Mouse (Mus musculus): ENCODE results near the gene Gm9817.
"Not testable (repeated sequence)": the region's sequence is repeated elsewhere in the genome, so short reads cannot be mapped to it uniquely, and the experiment has no call there.

The Gm9817 gene

GRCm38 (mm10) chr13:45078392-45078791 is at the start of gene Gm9817:
Gene Gm9817 (plus strand): TSS chr13:45078692.
- not testable (repeated sequence) for DNase-seq (ENCODE audit: low read depth, low spot score)

GRCm38 (mm10) chr13:45029791-45030190 is 48.7 kb upstream of the Gm9817 start:
- DNase-seq (ENCODE audit: low read depth, low spot score), result no peak

- DNase-seq (ENCODE audit: low read depth, low spot score), result peak; percentile 71
Measured at GRCm38 (mm10) chr13:45030830-45031229, 47.7 kb upstream of the Gm9817 start.

DNA sequence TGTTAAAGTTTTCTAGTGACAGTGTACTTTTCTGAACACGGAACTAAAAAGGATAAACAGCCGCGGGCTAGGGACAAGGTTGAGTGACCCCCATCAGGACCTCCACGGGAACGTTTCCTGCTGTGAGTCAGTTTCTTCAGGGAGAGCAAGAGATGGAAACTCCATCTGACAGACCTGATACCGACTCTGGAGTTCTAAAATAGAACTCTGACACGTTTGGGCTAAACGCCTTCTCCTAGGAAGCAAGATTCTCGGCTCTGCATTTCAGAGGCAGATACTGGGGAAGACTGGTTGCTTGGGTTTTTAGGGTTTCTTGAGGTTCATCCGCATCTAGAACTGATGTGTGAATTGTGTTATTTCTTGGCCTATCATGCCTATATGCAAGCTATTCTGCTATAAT is 47.2 kb upstream of the Gm9817 start:
- no peak for DNase-seq (ENCODE audit: low read depth, low spot score)

DNA sequence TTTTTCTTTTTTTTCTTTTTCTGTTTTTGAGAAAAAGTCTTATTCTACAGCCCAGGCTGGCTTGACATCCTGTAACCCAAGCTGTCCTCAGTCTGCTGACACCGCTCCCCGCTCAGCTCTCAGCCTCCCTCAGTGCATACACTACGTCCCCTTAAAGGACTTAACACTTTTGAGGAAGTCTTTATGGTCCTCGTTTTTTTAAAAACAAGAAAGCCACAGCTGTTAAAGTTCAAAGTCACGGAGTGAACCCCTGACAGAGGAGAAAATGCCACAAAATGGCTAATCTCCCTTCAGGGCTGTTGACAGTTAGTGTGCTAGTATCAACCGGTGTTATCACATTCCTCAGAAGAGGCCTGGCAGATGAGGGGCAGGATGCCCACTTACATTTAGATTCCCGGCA is 46.7 kb upstream of the Gm9817 start:
- no peak for DNase-seq (ENCODE audit: low read depth, low spot score)

DNA sequence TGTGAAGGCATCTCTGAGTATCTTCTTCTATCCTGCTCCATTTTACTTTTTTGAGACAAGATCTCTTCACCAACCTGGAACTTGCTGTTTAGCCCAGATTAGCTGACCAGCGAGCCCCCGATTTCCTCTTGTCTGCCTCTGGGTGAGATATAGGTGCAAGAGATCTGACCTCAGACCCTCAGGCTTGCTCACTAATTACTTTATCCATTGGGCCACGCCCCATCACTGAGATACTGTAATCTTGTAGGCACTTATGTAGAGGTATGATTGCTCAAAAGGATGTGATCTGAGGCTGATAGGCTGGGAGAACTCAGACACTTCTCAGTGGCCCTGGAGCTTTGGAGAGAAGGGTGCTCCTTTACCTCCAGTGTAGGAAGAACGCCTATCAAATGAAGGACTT is 46.0 kb upstream of the Gm9817 start:
- no peak for DNase-seq (ENCODE audit: low read depth, low spot score)

GRCm38 (mm10) chr13:45033360-45033759 is 45.1 kb upstream of the Gm9817 start:
- DNase-seq (ENCODE audit: low read depth, low spot score), result no peak

GRCm38 (mm10) chr13:45034759-45035158 is 43.7 kb upstream of the Gm9817 start:
- no peak for DNase-seq (ENCODE audit: low read depth, low spot score)

DNA sequence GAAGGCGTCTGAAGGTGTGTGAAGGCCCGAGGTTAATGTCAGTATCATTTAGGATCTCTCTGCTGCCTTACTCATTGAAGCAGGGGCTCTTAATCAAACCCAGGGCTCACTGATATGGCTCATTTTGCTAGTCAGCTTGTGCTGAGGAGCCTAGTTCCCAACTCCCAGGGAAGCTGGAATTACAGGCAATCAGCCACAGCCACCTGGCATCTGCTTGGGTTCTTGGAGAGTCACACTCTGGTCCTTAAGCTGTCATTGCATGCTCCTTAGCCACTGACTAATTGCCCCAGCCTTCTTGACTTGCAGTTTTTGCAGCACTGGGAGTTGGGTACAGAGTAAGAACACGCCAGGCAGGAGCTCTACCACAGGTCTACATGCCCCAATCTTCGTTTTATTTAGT is 42.1 kb upstream of the Gm9817 start:
- DNase-seq (ENCODE audit: low read depth, low spot score), result no peak

- DNase-seq (ENCODE audit: low read depth, low spot score), result no peak
Measured at GRCm38 (mm10) chr13:45040195-45040594, 38.3 kb upstream of the Gm9817 start.

GRCm38 (mm10) chr13:45040741-45041140 is 37.8 kb upstream of the Gm9817 start:
- DNase-seq (ENCODE audit: low read depth, low spot score), result no peak

DNA sequence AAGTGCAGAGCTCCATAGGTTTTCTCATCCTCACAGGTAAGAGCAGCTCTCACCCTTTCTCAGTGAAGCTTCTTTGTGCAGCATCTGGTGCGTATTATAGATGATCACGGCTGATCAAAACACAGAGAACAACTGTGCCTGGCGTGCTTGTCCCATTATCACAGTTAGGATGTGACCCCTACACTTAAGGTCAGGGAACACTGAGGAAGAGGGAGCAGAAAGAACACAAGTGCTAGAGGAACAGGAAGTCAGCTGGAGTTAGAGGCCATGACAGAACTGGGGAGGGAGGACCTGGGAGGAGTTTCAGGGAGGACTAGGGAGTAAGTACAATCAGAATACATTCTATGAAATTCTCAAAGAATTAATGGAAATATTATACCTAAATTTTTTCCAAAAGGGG is 35.0 kb upstream of the Gm9817 start:
- DNase-seq (ENCODE audit: low read depth, low spot score), result no peak

DNA sequence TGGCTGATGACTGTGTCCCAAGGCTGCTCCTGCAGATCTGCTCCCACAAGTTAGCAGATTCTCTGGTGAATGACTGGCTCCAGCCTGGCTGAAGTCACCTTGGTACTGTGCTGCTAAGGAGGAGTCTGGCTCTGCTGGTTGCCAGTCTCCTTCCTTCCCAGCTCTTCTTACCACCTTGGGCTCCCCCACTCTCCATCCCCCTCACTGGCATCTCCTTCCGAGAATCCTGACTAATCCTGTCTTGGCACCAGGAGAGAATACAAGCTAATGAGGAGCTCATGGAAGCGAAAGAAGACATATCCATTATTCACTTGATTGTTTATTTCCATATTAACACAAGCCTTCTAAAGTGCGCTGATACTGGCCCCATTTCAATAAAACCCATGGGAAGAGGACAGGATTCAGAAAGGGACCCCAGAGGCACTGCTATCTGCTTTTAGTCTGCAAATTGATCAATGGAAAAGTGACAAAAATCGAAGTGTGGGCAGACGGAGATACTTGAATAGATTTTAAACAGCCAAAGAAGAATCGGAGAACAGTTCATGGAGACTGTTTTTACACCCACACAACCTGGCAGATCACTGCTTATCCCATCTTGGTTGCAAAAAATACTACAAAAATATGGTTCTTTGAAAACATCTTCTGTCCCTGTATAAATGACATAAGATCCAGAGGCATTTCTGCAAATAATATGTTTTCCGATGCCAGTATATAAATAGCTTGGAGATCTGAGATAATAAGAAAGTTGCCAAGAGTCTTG is 29.1 kb upstream of the Gm9817 start:
- DNase-seq (ENCODE audit: low read depth, low spot score), result no peak

- no peak for DNase-seq (ENCODE audit: low read depth, low spot score)
Measured at GRCm38 (mm10) chr13:45052805-45053204, 25.7 kb upstream of the Gm9817 start.

GRCm38 (mm10) chr13:45053843-45054242 is 24.6 kb upstream of the Gm9817 start:
- DNase-seq (ENCODE audit: low read depth, low spot score), result no peak

DNA sequence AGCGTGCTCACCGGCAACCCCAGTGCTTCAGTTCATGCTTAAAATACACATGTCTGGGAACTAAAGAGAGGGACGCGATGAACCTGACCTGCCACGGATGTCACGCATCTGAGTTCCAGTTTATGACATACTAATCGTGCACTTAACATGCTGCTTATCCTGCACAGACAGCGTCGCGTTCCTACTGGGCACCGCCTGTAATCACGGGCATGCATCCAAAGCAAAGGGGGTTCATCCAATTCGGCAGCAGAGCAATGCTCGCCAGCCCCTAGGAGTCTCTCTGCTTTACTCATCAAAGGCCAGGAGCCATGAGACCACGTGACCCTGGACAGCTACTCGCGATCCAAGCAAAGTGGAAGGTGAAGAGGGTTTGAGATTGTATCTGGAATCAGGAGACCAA is 19.3 kb upstream of the Gm9817 start:
- DNase-seq (ENCODE audit: low read depth, low spot score), result no peak

DNA sequence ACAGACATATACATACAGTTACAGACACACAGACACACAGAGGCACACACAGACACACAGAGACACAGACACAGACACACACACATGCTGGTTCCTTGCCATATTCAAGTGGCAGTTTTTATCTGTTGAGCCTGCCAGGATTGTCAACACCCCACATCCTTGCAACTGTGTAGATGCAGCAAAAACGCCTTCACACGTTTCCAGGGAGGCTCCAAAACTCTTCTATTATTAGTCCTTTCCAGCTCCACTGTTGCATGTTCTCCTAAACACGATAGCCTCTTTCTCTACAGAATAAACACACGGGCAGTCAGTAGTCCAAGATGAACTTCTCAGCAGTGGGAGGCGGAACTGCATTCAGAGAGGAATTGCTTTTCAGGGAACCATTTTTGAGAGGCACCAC is 15.3 kb upstream of the Gm9817 start:
- DNase-seq (ENCODE audit: low read depth, low spot score), result no peak

DNA sequence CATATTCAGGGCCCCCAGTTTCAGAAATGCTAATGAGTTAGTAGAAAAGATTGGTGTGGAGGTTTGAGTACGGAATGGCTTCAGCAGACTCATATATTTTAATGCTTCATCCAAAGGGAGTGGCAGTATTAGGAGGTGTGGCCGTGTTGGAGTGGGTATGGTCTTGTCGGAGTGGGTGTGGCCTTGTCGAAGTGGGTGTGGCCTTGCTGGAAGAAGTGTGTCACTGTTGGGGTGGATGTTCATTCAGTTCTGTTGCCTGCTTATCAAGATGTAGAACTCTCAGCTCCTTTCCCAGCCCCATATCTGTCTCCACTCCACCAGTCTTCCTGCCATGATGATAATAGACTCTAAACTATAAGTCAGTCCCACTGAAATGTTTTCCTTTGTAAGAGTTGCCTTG is 13.5 kb upstream of the Gm9817 start:
- no peak for DNase-seq (ENCODE audit: low read depth, low spot score)

DNA sequence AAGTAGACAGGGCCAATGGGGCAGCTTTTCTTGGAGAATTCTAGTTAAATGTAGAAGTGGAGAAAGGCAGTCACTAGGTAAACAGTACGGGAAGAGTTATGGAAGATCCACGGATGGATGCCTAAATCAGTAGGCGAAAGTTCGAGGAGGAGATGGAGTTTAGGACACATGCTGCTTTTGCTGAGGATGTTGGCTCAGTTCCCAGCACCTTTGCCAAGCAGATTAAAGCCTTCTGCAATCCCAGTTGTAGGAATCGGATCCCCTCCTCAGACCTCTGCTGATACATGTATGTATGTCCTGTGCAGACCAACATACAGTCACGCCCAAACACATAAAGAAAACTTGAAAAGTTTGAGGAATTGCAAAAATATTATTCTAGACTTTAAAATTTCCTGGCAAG is 8.1 kb upstream of the Gm9817 start:
- no peak for DNase-seq (ENCODE audit: low read depth, low spot score)

- DNase-seq (ENCODE audit: low read depth, low spot score), result no peak
Measured at GRCm38 (mm10) chr13:45075012-45075411, 3.5 kb upstream of the Gm9817 start.

- no peak for DNase-seq (ENCODE audit: low read depth, low spot score)
Measured at GRCm38 (mm10) chr13:45075715-45076114, 2.8 kb upstream of the Gm9817 start.

DNA sequence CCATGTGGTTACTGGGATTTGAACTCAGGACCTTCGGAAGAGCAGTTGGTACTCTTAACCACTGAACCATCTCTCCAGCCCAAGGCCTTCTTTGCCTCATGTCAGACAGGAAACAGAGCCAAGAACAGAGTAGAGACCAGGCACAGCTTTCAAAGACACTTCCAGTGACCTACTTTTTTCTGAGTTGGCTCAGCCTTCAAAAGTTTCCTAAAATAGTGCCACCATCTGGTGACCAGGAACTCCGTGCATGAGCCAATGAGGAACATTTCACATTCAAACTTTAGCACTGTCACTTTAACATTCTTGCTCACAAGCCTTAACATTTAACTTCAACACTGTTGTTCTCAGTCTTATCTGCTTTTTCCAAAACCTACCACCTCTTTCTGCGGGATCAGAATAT is 2.3 kb downstream of the Gm9817 start:
- DNase-seq (ENCODE audit: low read depth, low spot score), result no peak

DNA sequence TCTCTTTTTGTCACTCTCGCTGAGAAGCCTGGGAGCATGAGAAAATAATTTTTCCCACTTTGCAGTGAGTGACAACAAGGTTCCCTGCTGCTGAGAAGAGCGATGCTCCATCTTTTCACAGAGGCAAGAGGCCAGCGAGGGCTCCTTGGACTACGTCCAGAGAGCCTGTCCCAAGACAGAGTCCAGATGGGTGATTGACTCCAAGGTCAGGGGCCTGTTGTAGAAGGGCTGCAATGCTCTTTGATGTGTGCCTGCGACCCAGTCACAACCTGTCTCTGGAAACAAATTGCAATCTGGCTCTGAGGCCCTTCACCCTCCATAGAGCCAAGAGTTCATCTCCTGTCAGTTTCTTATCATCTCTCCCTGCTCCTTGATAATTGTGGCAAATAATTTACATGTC is 5.2 kb downstream of the Gm9817 start:
- no peak for DNase-seq (ENCODE audit: low read depth, low spot score)

- no peak for DNase-seq (ENCODE audit: low read depth, low spot score)
Measured at GRCm38 (mm10) chr13:45088796-45089221, 10.3 kb downstream of the Gm9817 start.

All from brain, embryonic 18.5 days (tissue).